10 mouse cellular contexts compared by ENCODE assay signal in genomic region chr11:52629776-52630175, GRCm38 (mm10).
DNase-seq lines count a peak whose midpoint lies in the region; ATAC-seq and TF ChIP-seq lines count a peak whose summit lies in the region.
"Had no signal": no experiment of that assay in that cellular context is flagged by ENCODE, and none has a peak within 500 bp of the region (broad histone marks: within the 10 kb centered on the region; RNA-seq: fewer than 3 reads in every experiment).

No protein-coding gene starts in this region.

- no peak overlapping the region for H3ac ChIP-seq in C2C12 (ENCODE audit: control insufficient read depth, insufficient read length, low read depth)

- no peak overlapping the region for H3K9ac ChIP-seq in kidney, embryonic 15.5 days

- no peaks in the 10 kb centered on the region for H3K9me3 ChIP-seq in kidney, embryonic 15.5 days (replicated peaks)

- H3K4me2 ChIP-seq in kidney, embryonic 15.5 days: no peak overlapping the region

- no peaks in the 10 kb centered on the region for H3K27me3 ChIP-seq in kidney, embryonic 15.5 days
- H3K27me3 ChIP-seq in C2C12 (ENCODE audit: control insufficient read depth, insufficient read depth, insufficient read length): peaks cover 7% of the 10 kb centered on the region

- ATAC-seq in CD4-positive, CD25-positive, alpha-beta regulatory T cell, adult 4 months: no peak
- no peak for ATAC-seq in kidney, embryonic 15.5 days (replicated peaks; ENCODE audit: low FRiP score)
- no peak for ATAC-seq in erythroid progenitor cell, adult 5-6 weeks (replicated peaks; ENCODE audit: low FRiP score, poor library complexity, severe bottlenecking)
- ATAC-seq: forebrain, embryonic 14.5 days had no signal

- no peaks in the 10 kb centered on the region for H3K36me3 ChIP-seq in kidney, embryonic 15.5 days
- H3K36me3 ChIP-seq in C2C12 (ENCODE audit: control insufficient read depth, insufficient read depth): no peaks in the 10 kb centered on the region

- H3K4me3 ChIP-seq in kidney, embryonic 15.5 days (replicated peaks): no peak overlapping the region
- H3K4me3 ChIP-seq in C2C12 (ENCODE audit: insufficient read depth, poor library complexity, severe bottlenecking): no peak overlapping the region

- H3K4me1 ChIP-seq in kidney, embryonic 15.5 days: no peaks in the 10 kb centered on the region

- no peak overlapping the region for H3K27ac ChIP-seq in kidney, embryonic 15.5 days

- no peaks in the 10 kb centered on the region for H3K79me3 ChIP-seq in C2C12 (ENCODE audit: low read depth)

- no peaks in the 10 kb centered on the region for H3K79me2 ChIP-seq in C2C12 (ENCODE audit: control insufficient read depth, insufficient read depth)

- TF ChIP-seq CTCF in C2C12 (IDR thresholded peaks at IDR 0.05; ENCODE audit: control insufficient read depth, insufficient read depth, insufficient read length): peak; percentile 22

- WGBS in kidney, embryonic 15.5 days: 62% methylated on average over 5 of the region's 5 CpGs

- DNase-seq in CD4-positive, CD25-positive, alpha-beta regulatory T cell, adult 2 months (ENCODE audit: low read depth, low spot score): peak; percentile 22
- peak; percentile 2 for DNase-seq in kidney, adult 9 months
- peak; percentile 16 for DNase-seq in c-Kit-positive CD71-positive TER-119-positive erythroid progenitor cells, embryonic 14.5 days (ENCODE audit: low spot score)
- DNase-seq in ovary, postnatal 14 days (ENCODE audit: low spot score): no peak
- DNase-seq: thymus, postnatal 25 days had no signal

TF ChIP-seq in C2C12, 6 proteins besides CTCF, POLR2A, EP300 and RAD21:
- no peak for TF ChIP-seq MAX (IDR thresholded peaks at IDR 0.05)
TF ChIP-seq in C2C12: peak in this region for 0.
